Mouse (Mus musculus) E14TG2a.4 (cell line): ENCODE data around the gene Glud1.

Source experiments
- CTCF ChIP-seq: conservative IDR thresholded peaks from 2 replicates; pipeline ENCODE4 v1.5.1; 2014; ENCODE audit warnings: low read length
- NANOG ChIP-seq: IDR thresholded peaks from 2 replicates; pipeline ENCODE4 v1.6.1; 2014; ENCODE audit warnings: borderline replicate concordance, low read length, mixed read lengths

GRCm38 (mm10) chr14:34330657-34331158 lies 20.2 kb downstream of the Glud1 start:
- TF ChIP-seq CTCF = no peak
- TF ChIP-seq NANOG = no peak
